Mouse (Mus musculus): Measurements from ENCODE around the gene Samsn1. TPM values are rescaled to one million over a fixed set of nuclear protein-coding genes. Genes with fewer than 3 reads are reported as not detected.
A peak's percentile ranks its signal among the peaks of the same experiment; 100 is the strongest.

Gene Samsn1
- polyA plus RNA-seq, 1 experiment from 2014 or later, result 8.1 TPM

- Histone ChIP-seq H3K4me3 (ENCODE audit: low read depth, low read length) (no peak overlapping the region), H3K9me3 (replicated peaks; ENCODE audit: control insufficient read depth, low read length) (no peaks in the 10 kb centered on the region), H3K36me3 (ENCODE audit: control insufficient read depth, insufficient read depth) (no peaks in the 10 kb centered on the region), H3K4me2 (ENCODE audit: low read depth, low read length) (no peak overlapping the region), H3K4me1 (ENCODE audit: control insufficient read depth, low read depth, low read length) (peaks cover 10% of the 10 kb centered on the region), H3K9ac (ENCODE audit: low read depth, low read length) (no peak overlapping the region), H3K27ac (ENCODE audit: low read length) (no peak overlapping the region), H3K27me3 (ENCODE audit: control insufficient read depth, insufficient read depth, low read depth, low read length) (no peaks in the 10 kb centered on the region)
- ATAC-seq (ENCODE audit: low read depth), result no peak
- 38% methylated on average over 4 of the region's 4 CpGs for WGBS (ENCODE audit: insufficient replicate concordance)
Observed at GRCm38 (mm10) chr16:75919298-75919697, 102.8 kb downstream of the Samsn1 start.

- H3K4me1 ChIP-seq (ENCODE audit: control insufficient read depth, low read depth, low read length), result peaks cover 10% of the 10 kb centered on the region
- peak overlapping the region; percentile 12; the same call in 1 of the 2 replicates for H3K4me2 ChIP-seq (ENCODE audit: low read depth, low read length)
- H3K9me3 ChIP-seq (replicated peaks; ENCODE audit: control insufficient read depth, low read length), result no peaks in the 10 kb centered on the region
- no peaks in the 10 kb centered on the region for H3K27me3 ChIP-seq (ENCODE audit: control insufficient read depth, insufficient read depth, low read depth, low read length)
- no peak overlapping the region for H3K4me3 ChIP-seq (ENCODE audit: low read depth, low read length)
- peak; percentile 96 for ATAC-seq (ENCODE audit: low read depth)
- H3K27ac ChIP-seq (ENCODE audit: low read length), result 0 out of 2 replicates have a peak overlapping the region, but pooled peaks have one; percentile 13
- H3K9ac ChIP-seq (ENCODE audit: low read depth, low read length), result no peak overlapping the region
- WGBS (ENCODE audit: insufficient replicate concordance), result 26% methylated on average over 5 of the region's 5 CpGs
- H3K36me3 ChIP-seq (ENCODE audit: control insufficient read depth, insufficient read depth), result no peaks in the 10 kb centered on the region
Observed at GRCm38 (mm10) chr16:75917712-75918111, 104.4 kb downstream of the Samsn1 start.

- Histone ChIP-seq H3K9ac (ENCODE audit: low read depth, low read length) (no peak overlapping the region), H3K36me3 (ENCODE audit: control insufficient read depth, insufficient read depth) (no peaks in the 10 kb centered on the region), H3K4me3 (ENCODE audit: low read depth, low read length) (no peak overlapping the region), H3K4me2 (ENCODE audit: low read depth, low read length) (no peak overlapping the region), H3K9me3 (replicated peaks; ENCODE audit: control insufficient read depth, low read length) (no peaks in the 10 kb centered on the region), H3K27me3 (ENCODE audit: control insufficient read depth, insufficient read depth, low read depth, low read length) (no peaks in the 10 kb centered on the region), H3K27ac (ENCODE audit: low read length) (no peak overlapping the region), H3K4me1 (ENCODE audit: control insufficient read depth, low read depth, low read length) (peaks cover 2% of the 10 kb centered on the region)
- no peak for ATAC-seq (ENCODE audit: low read depth)
- WGBS (ENCODE audit: insufficient replicate concordance), result 59% methylated on average over 5 of the region's 5 CpGs
Observed at GRCm38 (mm10) chr16:75912051-75912450, 110.0 kb downstream of the Samsn1 start.

- peak; percentile 96 for ATAC-seq (ENCODE audit: low read depth)
Observed at GRCm38 (mm10) chr16:75908635-75909494, 113.2 kb downstream of the Samsn1 start.

GRCm38 (mm10) chr16:75906790-75907189 is 115.3 kb downstream of the Samsn1 start:
- Histone ChIP-seq H3K36me3 (ENCODE audit: control insufficient read depth, insufficient read depth) (no peaks in the 10 kb centered on the region), H3K27me3 (ENCODE audit: control insufficient read depth, insufficient read depth, low read depth, low read length) (no peaks in the 10 kb centered on the region), H3K9me3 (replicated peaks; ENCODE audit: control insufficient read depth, low read length) (no peaks in the 10 kb centered on the region), H3K27ac (ENCODE audit: low read length) (no peak overlapping the region), H3K9ac (ENCODE audit: low read depth, low read length) (no peak overlapping the region), H3K4me2 (ENCODE audit: low read depth, low read length) (peak overlapping the region; percentile 36; the same call in 1 of the 2 replicates), H3K4me1 (ENCODE audit: control insufficient read depth, low read depth, low read length) (peaks cover 2% of the 10 kb centered on the region), H3K4me3 (ENCODE audit: low read depth, low read length) (no peak overlapping the region)
- 22% methylated on average over 2 of the region's 2 CpGs for WGBS (ENCODE audit: insufficient replicate concordance)
- no peak for ATAC-seq (ENCODE audit: low read depth)

More at GRCm38 (mm10) chr16:75908635-75909494, 113.2 kb downstream of the Samsn1 start:
- peak overlapping the region; percentile 46 for H3K4me3 ChIP-seq (ENCODE audit: low read depth, low read length)
- H3K27me3 ChIP-seq (ENCODE audit: control insufficient read depth, insufficient read depth, low read depth, low read length), result no peaks in the 10 kb centered on the region
- H3K4me2 ChIP-seq (ENCODE audit: low read depth, low read length), result peak overlapping the region; percentile 57
- peak overlapping the region; percentile 41; the same call in 1 of the 2 replicates for H3K9ac ChIP-seq (ENCODE audit: low read depth, low read length)
- H3K4me1 ChIP-seq (ENCODE audit: control insufficient read depth, low read depth, low read length), result peaks cover 2% of the 10 kb centered on the region
- H3K9me3 ChIP-seq (replicated peaks; ENCODE audit: control insufficient read depth, low read length), result no peaks in the 10 kb centered on the region
- no peaks in the 10 kb centered on the region for H3K36me3 ChIP-seq (ENCODE audit: control insufficient read depth, insufficient read depth)
- H3K27ac ChIP-seq (ENCODE audit: low read length), result peak overlapping the region; percentile 81
- 13% methylated on average over 8 of the region's 8 CpGs for WGBS (ENCODE audit: insufficient replicate concordance)

- Histone ChIP-seq H3K9ac (ENCODE audit: low read depth, low read length) (no peak overlapping the region), H3K36me3 (ENCODE audit: control insufficient read depth, insufficient read depth) (no peaks in the 10 kb centered on the region), H3K27me3 (ENCODE audit: control insufficient read depth, insufficient read depth, low read depth, low read length) (no peaks in the 10 kb centered on the region), H3K4me2 (ENCODE audit: low read depth, low read length) (peak overlapping the region; percentile 17; the same call in 1 of the 2 replicates), H3K4me3 (ENCODE audit: low read depth, low read length) (no peak overlapping the region), H3K9me3 (replicated peaks; ENCODE audit: control insufficient read depth, low read length) (no peaks in the 10 kb centered on the region), H3K4me1 (ENCODE audit: control insufficient read depth, low read depth, low read length) (peaks cover 2% of the 10 kb centered on the region), H3K27ac (ENCODE audit: low read length) (no peak overlapping the region)
- 91% methylated on average over 1 of the region's 1 CpGs for WGBS (ENCODE audit: insufficient replicate concordance)
- ATAC-seq (ENCODE audit: low read depth), result no peak
Observed at GRCm38 (mm10) chr16:75906260-75906659, 115.8 kb downstream of the Samsn1 start.

- WGBS (ENCODE audit: insufficient replicate concordance), result 49% methylated on average over 1 of the region's 1 CpGs
- H3K27me3 ChIP-seq (ENCODE audit: control insufficient read depth, insufficient read depth, low read depth, low read length), result no peaks in the 10 kb centered on the region
- no peaks in the 10 kb centered on the region for H3K9me3 ChIP-seq (replicated peaks; ENCODE audit: control insufficient read depth, low read length)
- H3K36me3 ChIP-seq (ENCODE audit: control insufficient read depth, insufficient read depth), result no peaks in the 10 kb centered on the region
- H3K27ac ChIP-seq (ENCODE audit: low read length), result no peak overlapping the region
- no peak overlapping the region for H3K4me3 ChIP-seq (ENCODE audit: low read depth, low read length)
- no peak overlapping the region for H3K4me2 ChIP-seq (ENCODE audit: low read depth, low read length)
- H3K9ac ChIP-seq (ENCODE audit: low read depth, low read length), result no peak overlapping the region
- ATAC-seq (ENCODE audit: low read depth), result no peak
- H3K4me1 ChIP-seq (ENCODE audit: control insufficient read depth, low read depth, low read length), result peaks cover 2% of the 10 kb centered on the region
Observed at GRCm38 (mm10) chr16:75905324-75905723, 116.8 kb downstream of the Samsn1 start.

- H3K27me3 ChIP-seq (ENCODE audit: control insufficient read depth, insufficient read depth, low read depth, low read length), result no peaks in the 10 kb centered on the region
- WGBS (ENCODE audit: insufficient replicate concordance), result 88% methylated on average over 4 of the region's 4 CpGs
- H3K4me3 ChIP-seq (ENCODE audit: low read depth, low read length), result no peak overlapping the region
- H3K9ac ChIP-seq (ENCODE audit: low read depth, low read length), result no peak overlapping the region
- H3K4me1 ChIP-seq (ENCODE audit: control insufficient read depth, low read depth, low read length), result no peaks in the 10 kb centered on the region; the same call in 1 of the 2 replicates
- H3K27ac ChIP-seq (ENCODE audit: low read length), result no peak overlapping the region
- no peaks in the 10 kb centered on the region for H3K36me3 ChIP-seq (ENCODE audit: control insufficient read depth, insufficient read depth)
- no peak for ATAC-seq (ENCODE audit: low read depth)
- H3K9me3 ChIP-seq (replicated peaks; ENCODE audit: control insufficient read depth, low read length), result no peaks in the 10 kb centered on the region
- no peak overlapping the region for H3K4me2 ChIP-seq (ENCODE audit: low read depth, low read length)
Observed at GRCm38 (mm10) chr16:75904072-75904471, 118.0 kb downstream of the Samsn1 start.

GRCm38 (mm10) chr16:75903028-75903427 is 119.1 kb downstream of the Samsn1 start:
- Histone ChIP-seq H3K9ac (ENCODE audit: low read depth, low read length) (no peak overlapping the region), H3K9me3 (replicated peaks; ENCODE audit: control insufficient read depth, low read length) (no peaks in the 10 kb centered on the region), H3K4me1 (ENCODE audit: control insufficient read depth, low read depth, low read length) (no peaks in the 10 kb centered on the region; the same call in 1 of the 2 replicates), H3K4me3 (ENCODE audit: low read depth, low read length) (no peak overlapping the region), H3K36me3 (ENCODE audit: control insufficient read depth, insufficient read depth) (no peaks in the 10 kb centered on the region), H3K27ac (ENCODE audit: low read length) (no peak overlapping the region), H3K4me2 (ENCODE audit: low read depth, low read length) (no peak overlapping the region), H3K27me3 (ENCODE audit: control insufficient read depth, insufficient read depth, low read depth, low read length) (no peaks in the 10 kb centered on the region)
- no peak for ATAC-seq (ENCODE audit: low read depth)
- 54% methylated on average over 3 of the region's 3 CpGs for WGBS (ENCODE audit: insufficient replicate concordance)
